Mouse (Mus musculus): ENCODE results near the gene Arhgef3. TPM values are rescaled to one million over a fixed set of nuclear protein-coding genes. Genes with fewer than 3 reads are reported as not detected.
A peak's percentile ranks its signal among the peaks of the same experiment; 100 is the strongest.

Arhgef3 gene
- polyA plus RNA-seq, 1 experiment from 2014 or later: 1.6 TPM

- H3K9ac ChIP-seq: no peak overlapping the region
- no peak overlapping the region for H3K27ac ChIP-seq
- no peaks in the 10 kb centered on the region for H3K9me3 ChIP-seq (replicated peaks)
- no peak for ATAC-seq
- H3K27me3 ChIP-seq: no peaks in the 10 kb centered on the region
- no peaks in the 10 kb centered on the region for H3K36me3 ChIP-seq (ENCODE audit: poor library complexity, severe bottlenecking)
- no peak overlapping the region for H3K4me3 ChIP-seq
- no peaks in the 10 kb centered on the region for H3K4me1 ChIP-seq
- H3K4me2 ChIP-seq: no peak overlapping the region
- WGBS: 83% methylated on average over 7 of the region's 7 CpGs
Observed at GRCm38 (mm10) chr14:27324689-27325088, 210.0 kb downstream of the Arhgef3 start.

GRCm38 (mm10) chr14:27325537-27325936 lies 210.8 kb downstream of the Arhgef3 start:
- Histone ChIP-seq H3K36me3 (ENCODE audit: poor library complexity, severe bottlenecking) (no peaks in the 10 kb centered on the region), H3K27ac (no peak overlapping the region), H3K9ac (no peak overlapping the region), H3K27me3 (no peaks in the 10 kb centered on the region), H3K4me1 (no peaks in the 10 kb centered on the region), H3K9me3 (replicated peaks) (no peaks in the 10 kb centered on the region), H3K4me3 (no peak overlapping the region), H3K4me2 (no peak overlapping the region)
- 87% methylated on average over 6 of the region's 6 CpGs for WGBS
- ATAC-seq: no peak

GRCm38 (mm10) chr14:27327862-27328261 lies 213.2 kb downstream of the Arhgef3 start:
- ATAC-seq: no peak
- H3K9ac ChIP-seq: no peak overlapping the region
- no peak overlapping the region for H3K4me3 ChIP-seq
- H3K4me1 ChIP-seq: no peaks in the 10 kb centered on the region
- no peaks in the 10 kb centered on the region for H3K27me3 ChIP-seq
- 77% methylated on average over 3 of the region's 3 CpGs for WGBS
- H3K27ac ChIP-seq: no peak overlapping the region
- no peak overlapping the region for H3K4me2 ChIP-seq
- no peaks in the 10 kb centered on the region for H3K9me3 ChIP-seq (replicated peaks)
- no peaks in the 10 kb centered on the region for H3K36me3 ChIP-seq (ENCODE audit: poor library complexity, severe bottlenecking)

- no peaks in the 10 kb centered on the region for H3K4me1 ChIP-seq
- ATAC-seq: no peak
- no peak overlapping the region for H3K27ac ChIP-seq
- 91% methylated on average over 3 of the region's 3 CpGs for WGBS
- H3K9me3 ChIP-seq (replicated peaks): no peaks in the 10 kb centered on the region
- no peak overlapping the region for H3K9ac ChIP-seq
- no peak overlapping the region for H3K4me2 ChIP-seq
- peaks cover 6% of the 10 kb centered on the region for H3K27me3 ChIP-seq
- no peak overlapping the region for H3K4me3 ChIP-seq
- H3K36me3 ChIP-seq (ENCODE audit: poor library complexity, severe bottlenecking): no peaks in the 10 kb centered on the region
Observed at GRCm38 (mm10) chr14:27328952-27329351, 214.3 kb downstream of the Arhgef3 start.

GRCm38 (mm10) chr14:27331490-27332035 lies 216.9 kb downstream of the Arhgef3 start:
- no peaks in the 10 kb centered on the region for H3K9me3 ChIP-seq (replicated peaks)
- no peak overlapping the region for H3K4me2 ChIP-seq
- H3K27me3 ChIP-seq: peaks cover 20% of the 10 kb centered on the region
- H3K4me3 ChIP-seq: no peak overlapping the region
- WGBS: 70% methylated on average over 10 of the region's 10 CpGs
- peaks cover 13% of the 10 kb centered on the region for H3K4me1 ChIP-seq
- no peak for ATAC-seq
- H3K9ac ChIP-seq: no peak overlapping the region
- no peak overlapping the region for H3K27ac ChIP-seq
- H3K36me3 ChIP-seq (ENCODE audit: poor library complexity, severe bottlenecking): no peaks in the 10 kb centered on the region

GRCm38 (mm10) chr14:27332359-27332987 lies 217.8 kb downstream of the Arhgef3 start:
- H3K27ac ChIP-seq: no peak overlapping the region
- peaks cover 16% of the 10 kb centered on the region for H3K4me1 ChIP-seq
- WGBS: 49% methylated on average over 4 of the region's 4 CpGs

GRCm38 (mm10) chr14:27335331-27336207 lies 220.9 kb downstream of the Arhgef3 start:
- no peaks in the 10 kb centered on the region for H3K9me3 ChIP-seq (replicated peaks)
- peak overlapping the region; percentile 70 for H3K9ac ChIP-seq
- H3K27ac ChIP-seq: no peak overlapping the region
- no peaks in the 10 kb centered on the region for H3K36me3 ChIP-seq (ENCODE audit: poor library complexity, severe bottlenecking)
- H3K4me3 ChIP-seq: peak overlapping the region; percentile 48
- H3K27me3 ChIP-seq: peaks cover 31% of the 10 kb centered on the region
- peak overlapping the region; percentile 83 for H3K4me2 ChIP-seq
- H3K4me1 ChIP-seq: peaks cover 16% of the 10 kb centered on the region
- WGBS: 3% methylated on average over 37 of the region's 37 CpGs
- ATAC-seq: peak; percentile 93

More at GRCm38 (mm10) chr14:27332359-27332987, 217.8 kb downstream of the Arhgef3 start:
- H3K4me3 ChIP-seq: no peak overlapping the region
- no peak overlapping the region for H3K4me2 ChIP-seq
- ATAC-seq: peak; percentile 39; the same call in 1 of the 2 replicates
- no peaks in the 10 kb centered on the region for H3K9me3 ChIP-seq (replicated peaks)
- no peak overlapping the region for H3K9ac ChIP-seq
- no peaks in the 10 kb centered on the region for H3K36me3 ChIP-seq (ENCODE audit: poor library complexity, severe bottlenecking)
- H3K27me3 ChIP-seq: peaks cover 29% of the 10 kb centered on the region

- Histone ChIP-seq H3K4me3 (peak overlapping the region; percentile 48), H3K9ac (peak overlapping the region; percentile 70), H3K4me1 (peaks cover 16% of the 10 kb centered on the region), H3K9me3 (replicated peaks) (no peaks in the 10 kb centered on the region), H3K4me2 (peak overlapping the region; percentile 83), H3K27ac (no peak overlapping the region), H3K27me3 (peaks cover 31% of the 10 kb centered on the region), H3K36me3 (ENCODE audit: poor library complexity, severe bottlenecking) (no peaks in the 10 kb centered on the region)
- ATAC-seq: peak; percentile 73
- WGBS: 2% methylated on average over 33 of the region's 34 CpGs
Observed at GRCm38 (mm10) chr14:27336208-27337114, 221.8 kb downstream of the Arhgef3 start.

- peaks cover 16% of the 10 kb centered on the region for H3K4me1 ChIP-seq
- no peak overlapping the region for H3K4me3 ChIP-seq
- 69% methylated on average over 6 of the region's 6 CpGs for WGBS
- H3K9me3 ChIP-seq (replicated peaks): no peaks in the 10 kb centered on the region
- peaks cover 31% of the 10 kb centered on the region for H3K27me3 ChIP-seq
- H3K9ac ChIP-seq: no peak overlapping the region
- H3K36me3 ChIP-seq (ENCODE audit: poor library complexity, severe bottlenecking): no peaks in the 10 kb centered on the region
- no peak overlapping the region for H3K27ac ChIP-seq
- no peak overlapping the region for H3K4me2 ChIP-seq
- ATAC-seq: no peak
Observed at GRCm38 (mm10) chr14:27337156-27337555, 222.5 kb downstream of the Arhgef3 start.

GRCm38 (mm10) chr14:27338034-27338708 lies 223.5 kb downstream of the Arhgef3 start:
- H3K9ac ChIP-seq: no peak overlapping the region
- WGBS: 40% methylated on average over 12 of the region's 12 CpGs
- peaks cover 16% of the 10 kb centered on the region for H3K4me1 ChIP-seq
- peaks cover 31% of the 10 kb centered on the region for H3K27me3 ChIP-seq
- no peaks in the 10 kb centered on the region for H3K9me3 ChIP-seq (replicated peaks)
- H3K36me3 ChIP-seq (ENCODE audit: poor library complexity, severe bottlenecking): no peaks in the 10 kb centered on the region
- no peak for ATAC-seq
- H3K4me3 ChIP-seq: no peak overlapping the region
- H3K4me2 ChIP-seq: no peak overlapping the region
- H3K27ac ChIP-seq: no peak overlapping the region

All from forebrain, embryonic 13.5 days (tissue).